ENCODE assay signal across 24 mouse cellular contexts in the genomic region with DNA sequence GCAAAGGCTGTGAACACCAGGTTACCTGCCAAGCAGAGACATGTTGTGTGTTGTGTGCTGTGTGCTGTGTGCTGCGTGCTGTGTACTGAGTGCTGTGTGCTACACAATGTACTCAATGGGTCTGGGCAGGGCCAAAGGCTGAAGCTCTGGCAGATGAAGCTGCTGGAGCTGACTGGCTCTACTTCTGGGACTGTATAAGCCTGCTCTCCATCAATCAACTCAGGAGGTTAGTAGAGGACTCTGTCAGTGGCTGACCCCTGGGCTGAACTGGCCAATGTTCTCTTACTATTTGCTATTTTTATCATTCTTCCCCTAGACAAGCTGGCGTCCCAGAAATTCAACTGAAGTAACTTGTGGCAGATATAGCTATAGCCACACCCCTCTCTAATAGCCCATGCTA.
DNase-seq lines count a peak whose midpoint lies in the region; ATAC-seq lines count a peak whose summit lies in the region.
"Had no signal": no experiment of that assay in that cellular context is flagged by ENCODE, and none has a peak within 500 bp of the region (broad histone marks: within the 10 kb centered on the region; RNA-seq: fewer than 3 reads in every experiment).

No protein-coding gene starts in this region.

- DNase-seq in heart, adult 9 months (ENCODE audit: low spot score in 2 of 2): peak; percentile 7 to 27
- DNase-seq in heart, postnatal 14 days: no peak
- DNase-seq in heart, postnatal 36 days: no peak
- DNase-seq: adrenal gland, adult 2 months; adrenal gland, postnatal 14 days; cerebellum, adult 11 months; cerebellum, adult 2 months; cerebellum, adult 9-11 months; cerebellum, postnatal 25 days; gastrocnemius, postnatal 10 days; gastrocnemius, postnatal 36 days; kidney, adult 9 months had no signal

- no peaks in the 10 kb centered on the region for H3K36me3 ChIP-seq in heart, embryonic 12.5 days
- H3K36me3 ChIP-seq in heart, embryonic 15.5 days: no peaks in the 10 kb centered on the region
- H3K36me3 ChIP-seq in heart, embryonic 16.5 days (ENCODE audit: control insufficient read depth, insufficient read depth): no peaks in the 10 kb centered on the region
- no peaks in the 10 kb centered on the region for H3K36me3 ChIP-seq in midbrain, embryonic 15.5 days (replicated peaks)
- H3K36me3 ChIP-seq: forebrain, embryonic 10.5 days; heart, embryonic 13.5 days; hindbrain, embryonic 12.5 days; hindbrain, embryonic 15.5 days had no signal

- H3K9ac ChIP-seq in heart, embryonic 12.5 days: 0 out of 2 replicates have a peak overlapping the region, but pooled peaks have one; percentile 25
- no peak overlapping the region for H3K9ac ChIP-seq in heart, embryonic 15.5 days
- H3K9ac ChIP-seq in heart, embryonic 16.5 days (ENCODE audit: low read length): no peak overlapping the region
- H3K9ac ChIP-seq in midbrain, embryonic 15.5 days: no peak overlapping the region
- H3K9ac ChIP-seq: forebrain, embryonic 13.5 days; heart, embryonic 13.5 days; hindbrain, embryonic 12.5 days; hindbrain, embryonic 15.5 days had no signal

- peaks cover 46% of the 10 kb centered on the region for H3K4me1 ChIP-seq in heart, embryonic 12.5 days (replicated peaks)
- H3K4me1 ChIP-seq in heart, embryonic 15.5 days (replicated peaks): peaks cover 30% of the 10 kb centered on the region
- peaks cover 31% of the 10 kb centered on the region for H3K4me1 ChIP-seq in heart, embryonic 16.5 days (ENCODE audit: control insufficient read depth, insufficient read depth, low read length)
- peaks cover 7% of the 10 kb centered on the region; the same call in 1 of the 2 replicates for H3K4me1 ChIP-seq in midbrain, embryonic 15.5 days

- H3K27me3 ChIP-seq in heart, embryonic 12.5 days (replicated peaks): no peaks in the 10 kb centered on the region; the same call in 1 of the 2 replicates
- H3K27me3 ChIP-seq in heart, embryonic 15.5 days: no peaks in the 10 kb centered on the region
- no peaks in the 10 kb centered on the region for H3K27me3 ChIP-seq in heart, embryonic 16.5 days (ENCODE audit: control insufficient read depth, insufficient read depth, low read length)
- H3K27me3 ChIP-seq in midbrain, embryonic 15.5 days (replicated peaks): no peaks in the 10 kb centered on the region
- H3K27me3 ChIP-seq: heart, embryonic 13.5 days; hindbrain, embryonic 12.5 days; hindbrain, embryonic 15.5 days had no signal

- no peak overlapping the region for H3K4me2 ChIP-seq in heart, embryonic 12.5 days
- no peak overlapping the region for H3K4me2 ChIP-seq in heart, embryonic 15.5 days
- H3K4me2 ChIP-seq in heart, embryonic 16.5 days (ENCODE audit: low read depth, low read length): no peak overlapping the region
- H3K4me2 ChIP-seq in midbrain, embryonic 15.5 days: no peak overlapping the region
- H3K4me2 ChIP-seq: forebrain, embryonic 13.5 days; heart, embryonic 13.5 days; hindbrain, embryonic 12.5 days; hindbrain, embryonic 15.5 days had no signal

- H3K4me3 ChIP-seq in heart, embryonic 12.5 days: no peak overlapping the region
- no peak overlapping the region for H3K4me3 ChIP-seq in heart, embryonic 15.5 days
- H3K4me3 ChIP-seq in heart, embryonic 16.5 days (ENCODE audit: low read length): no peak overlapping the region
- H3K4me3 ChIP-seq in midbrain, embryonic 15.5 days: no peak overlapping the region
- H3K4me3 ChIP-seq: forebrain, embryonic 10.5 days; forebrain, embryonic 13.5 days; heart, embryonic 13.5 days; hindbrain, embryonic 12.5 days; hindbrain, embryonic 15.5 days had no signal

- WGBS in heart, embryonic 12.5 days: 35% methylated on average over 2 of the region's 2 CpGs
- 32% methylated on average over 2 of the region's 2 CpGs for WGBS in heart, embryonic 15.5 days
- WGBS in heart, embryonic 16.5 days: 40% methylated on average over 2 of the region's 2 CpGs
- WGBS in midbrain, embryonic 15.5 days: 84% methylated on average over 2 of the region's 2 CpGs

- ATAC-seq in heart, embryonic 12.5 days (ENCODE audit: insufficient number of reproducible peaks, low FRiP score): no peak
- peak; percentile 64 for ATAC-seq in heart, embryonic 15.5 days (replicated peaks; ENCODE audit: insufficient number of reproducible peaks, insufficient read depth, low FRiP score, low read depth)
- peak; percentile 46; the same call in 1 of the 2 replicates for ATAC-seq in heart, embryonic 16.5 days (replicated peaks; ENCODE audit: extremely low read depth, insufficient read depth, low FRiP score)
- no peak for ATAC-seq in midbrain, embryonic 15.5 days (replicated peaks)
- ATAC-seq: CD4-positive, CD25-positive, alpha-beta regulatory T cell, adult 4 months; forebrain, embryonic 13.5 days; forebrain, embryonic 16.5 days; intestine, postnatal 0 days had no signal

- intact Hi-C loops in heart, postnatal 14 days (cut with DNase I): no loop called here
- intact Hi-C loops in heart, postnatal 36 days (cut with DNase I): no loop called here

- H3K27ac ChIP-seq in heart, embryonic 12.5 days (ENCODE audit: poor library complexity, severe bottlenecking): 0 out of 2 replicates have a peak overlapping the region, but pooled peaks have one; percentile 46
- H3K27ac ChIP-seq in heart, embryonic 15.5 days: no peak overlapping the region
- H3K27ac ChIP-seq in heart, embryonic 16.5 days (ENCODE audit: low read length): 0 out of 2 replicates have a peak overlapping the region, but pooled peaks have one; percentile 9
- no peak overlapping the region for H3K27ac ChIP-seq in midbrain, embryonic 15.5 days
- H3K27ac ChIP-seq: forebrain, embryonic 10.5 days; forebrain, embryonic 13.5 days; heart, embryonic 13.5 days; hindbrain, embryonic 12.5 days; hindbrain, embryonic 15.5 days had no signal

- no peaks in the 10 kb centered on the region for H3K9me3 ChIP-seq in heart, embryonic 12.5 days (replicated peaks)
- H3K9me3 ChIP-seq in heart, embryonic 15.5 days (replicated peaks): no peaks in the 10 kb centered on the region
- H3K9me3 ChIP-seq in heart, embryonic 16.5 days (replicated peaks; ENCODE audit: control insufficient read depth, low read length): no peaks in the 10 kb centered on the region
- no peaks in the 10 kb centered on the region for H3K9me3 ChIP-seq in midbrain, embryonic 15.5 days
- H3K9me3 ChIP-seq: forebrain, embryonic 10.5 days; forebrain, embryonic 13.5 days; heart, embryonic 13.5 days; hindbrain, embryonic 12.5 days; hindbrain, embryonic 15.5 days had no signal

Comparison
In these comparisons a context has a peak if more than half of its experiments do, and no peak if none do; other contexts are left out.
1. DNase-seq: peak in heart, adult 9 months (2 of 2); none in heart, postnatal 14 days (0 of 2) and heart, postnatal 36 days (0 of 2).
2. ATAC-seq: peak in heart, embryonic 15.5 days (single experiment) and heart, embryonic 16.5 days (single experiment); none in heart, embryonic 12.5 days (single experiment) and midbrain, embryonic 15.5 days (single experiment).
3. H3K27ac ChIP-seq: peak in heart, embryonic 12.5 days (single experiment) and heart, embryonic 16.5 days (single experiment); none in heart, embryonic 15.5 days (single experiment) and midbrain, embryonic 15.5 days (single experiment).